Mouse (Mus musculus) lung, postnatal 0 days (tissue): ENCODE results near the gene Camta1.

Source experiments
- CTCF ChIP-seq: IDR thresholded peaks from 2 replicates; pipeline ENCODE4 v1.5.1; 2016; ENCODE audit warnings: antibody characterized with exemption, mild to moderate bottlenecking
- EP300 ChIP-seq: IDR thresholded peaks from 2 replicates; pipeline ENCODE4 v1.6.1; 2016; ENCODE audit warnings: antibody characterized with exemption, mild to moderate bottlenecking, control low read depth

DNA sequence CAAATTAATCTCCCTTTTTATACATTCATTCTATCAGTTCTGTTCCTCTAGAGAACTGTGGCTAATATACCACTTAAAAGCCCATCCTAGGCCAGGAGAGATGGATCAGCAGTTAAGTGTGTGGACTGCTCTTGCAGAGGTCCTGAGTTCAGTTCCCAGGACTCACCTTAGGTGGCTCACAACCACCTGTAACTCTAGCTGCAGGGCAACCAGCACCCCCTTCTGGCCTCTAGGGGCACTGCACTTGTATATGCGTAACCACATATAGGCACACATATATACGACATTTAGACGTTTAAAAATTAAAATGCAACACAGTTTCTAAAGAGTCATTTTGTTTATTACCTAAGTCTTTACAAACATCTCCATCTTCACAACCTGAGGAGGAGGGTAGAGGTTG is 167.6 kb downstream of the Camta1 start:
- TF ChIP-seq CTCF (peak; percentile 30), EP300 (no peak)
